Mouse (Mus musculus) heart, postnatal 0 days (tissue): ENCODE measurements around the gene Ankrd36.
"Not testable (repeated sequence)": the region's sequence is repeated elsewhere in the genome, so short reads cannot be mapped to it uniquely, and the experiment has no call there.

ENCODE experiments used
- CTCF ChIP-seq: IDR thresholded peaks from 2 replicates; pipeline ENCODE4 v1.5.1; 2016; ENCODE audit warnings: antibody characterized with exemption, control low read depth, low read depth
- EP300 ChIP-seq: IDR thresholded peaks from 2 replicates; pipeline ENCODE4 v1.6.1; 2016; ENCODE audit warnings: antibody characterized with exemption, low read depth

GRCm38 (mm10) chr11:5544709-5545108 is 24.8 kb upstream of the Ankrd36 start:
- not testable (repeated sequence) for TF ChIP-seq CTCF, EP300
